Mouse (Mus musculus): ENCODE results near the gene Midn.

DNA sequence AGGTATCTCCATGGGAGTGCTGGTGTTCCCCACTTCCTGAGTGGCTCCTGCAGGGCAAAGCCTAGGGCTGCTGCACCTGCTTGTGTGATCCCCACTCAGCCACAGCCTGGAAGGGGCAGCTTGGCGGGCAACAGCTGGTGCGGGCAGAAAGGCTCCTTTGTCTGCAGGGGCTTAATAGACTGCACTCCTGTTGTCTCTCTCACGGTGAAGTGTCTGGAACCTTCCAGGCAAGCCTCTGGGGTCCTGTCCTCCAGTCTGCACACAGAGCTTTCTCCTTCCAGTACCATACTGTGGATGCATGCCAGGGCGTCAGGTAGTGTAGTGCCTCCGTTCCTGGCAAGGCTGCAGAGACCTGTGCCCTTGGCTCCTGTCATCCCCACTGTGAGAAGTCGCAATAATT, 29.5 kb upstream of the Midn start:
- TF ChIP-seq GATA1 (IDR thresholded peaks at IDR 0.05; ENCODE audit: borderline replicate concordance, low read length) (no peak), FLI1 (IDR thresholded peaks at IDR 0.05; ENCODE audit: low read length) (no peak)
